Mouse (Mus musculus): Measurements from ENCODE around the gene Adsl. TPM values are rescaled to one million over a fixed set of nuclear protein-coding genes. Genes with fewer than 3 reads are reported as not detected.

The Adsl gene
- polyA plus RNA-seq (2012; rRNA removed; ENCODE audit: low replicate concordance): 15.4 and 34.3 TPM in 2 replicates

DNA sequence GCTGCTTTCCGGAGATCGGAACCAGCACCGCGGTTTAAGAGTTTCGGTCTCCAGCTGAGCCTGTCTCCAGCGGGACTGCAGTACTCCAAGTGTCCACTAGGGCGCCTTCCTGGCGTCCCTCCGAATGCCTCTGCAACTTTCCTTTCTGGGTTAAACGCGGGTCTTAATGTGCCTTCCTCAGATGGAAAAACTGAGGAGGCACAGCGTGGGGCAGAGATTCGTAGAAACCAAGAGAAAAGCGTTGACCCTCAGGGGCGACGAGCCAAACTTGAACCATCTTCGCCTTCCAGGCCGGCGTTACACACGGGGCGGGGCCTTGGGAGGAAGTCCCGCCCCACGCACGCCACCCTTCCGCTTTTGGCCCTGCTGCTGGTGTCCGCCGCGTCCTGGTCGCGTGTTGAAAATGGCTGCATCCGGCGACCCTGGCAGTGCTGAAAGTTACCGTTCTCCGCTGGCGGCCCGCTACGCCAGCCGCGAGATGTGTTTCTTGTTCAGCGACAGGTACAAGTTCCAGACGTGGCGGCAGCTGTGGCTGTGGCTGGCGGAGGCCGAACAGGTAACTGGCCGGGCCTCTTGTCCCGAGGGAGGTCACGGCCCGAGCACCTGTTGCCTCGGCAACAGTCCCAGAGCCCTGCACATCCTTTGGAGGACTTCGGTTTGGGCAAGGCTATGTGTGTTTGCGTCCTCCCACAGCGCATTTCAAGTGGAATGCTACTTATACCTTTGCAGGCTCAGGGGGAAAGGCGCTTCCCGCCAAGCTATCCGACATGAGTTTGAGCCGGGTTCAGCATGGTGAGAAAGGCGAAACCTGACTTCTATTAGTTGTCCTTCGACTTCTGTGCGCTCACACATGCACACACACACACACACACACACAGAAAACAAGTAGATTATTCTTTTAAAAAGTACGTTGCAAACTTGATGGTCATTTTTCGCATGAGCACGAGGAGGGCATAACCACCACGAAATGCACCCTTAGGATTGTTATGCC is at the start of gene Adsl:
Adsl (plus strand) TSS at position 346 of the 991 bp plus-strand sequence.

DNA sequence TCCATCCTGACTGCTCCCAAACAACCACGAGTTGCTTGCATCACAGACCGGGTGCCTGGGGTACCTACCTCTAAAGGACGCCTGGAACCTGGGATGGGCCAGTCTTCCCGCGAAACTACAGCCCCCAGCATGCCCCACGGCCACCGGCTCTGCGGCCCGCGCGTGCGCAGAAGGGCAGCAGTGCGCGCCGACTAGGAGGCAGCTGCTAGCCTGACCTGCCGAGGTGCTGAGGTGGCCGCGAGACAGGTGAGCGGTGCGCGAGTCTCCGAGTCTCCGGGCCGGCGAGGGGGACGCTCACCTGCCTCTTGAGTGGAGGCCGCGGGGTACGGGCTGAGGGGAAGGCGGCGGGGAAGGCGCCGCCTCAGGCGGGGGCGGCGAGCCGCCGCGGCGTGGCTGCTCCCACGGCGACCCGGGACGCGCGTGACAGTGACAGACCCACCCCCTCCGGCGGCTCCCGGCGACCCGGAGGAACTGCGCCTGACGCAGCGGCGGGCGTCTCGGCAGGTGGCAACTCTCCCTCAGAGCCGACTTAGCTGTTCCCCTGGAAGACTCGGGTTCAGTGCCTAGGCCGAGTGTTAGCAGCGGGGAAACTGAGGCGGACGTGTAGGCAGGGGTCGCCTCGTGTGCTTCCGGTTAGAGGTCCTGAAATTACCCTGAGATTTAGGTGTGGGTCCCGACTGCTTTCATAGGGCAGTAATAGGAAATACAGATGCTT is 29.5 kb downstream of the Adsl start, which contains the start of gene Sgsm3:
Sgsm3 (plus strand) TSS at position 146 of the 715 bp plus-strand sequence.

Other genes with a start within 250 kb of the Adsl start
- gene Tnrc6b, start 237.2 kb upstream of the Adsl start, polyA plus RNA-seq (2012; rRNA removed; ENCODE audit: low replicate concordance): 10.1 and 10.8 TPM in 2 replicates
- gene Sgsm3, start 29.3 kb downstream of the Adsl start, polyA plus RNA-seq (2012; rRNA removed; ENCODE audit: low replicate concordance): 16.5 and 37.9 TPM in 2 replicates
- gene Mrtfa, start 242.3 kb downstream of the Adsl start, polyA plus RNA-seq (2012; rRNA removed; ENCODE audit: low replicate concordance): 26.8 and 29.2 TPM in 2 replicates